Mouse (Mus musculus) MN1 (cell line): ENCODE measurements around the gene Hist1h3i.
"Not testable (repeated sequence)": the region's sequence is repeated elsewhere in the genome, so short reads cannot be mapped to it uniquely, and the experiment has no call there.

Source experiments
- DNase-seq: peaks from one replicate; pipeline ENCODE4 v3.0.0-alpha.2; 2016; ENCODE audit warnings: low spot score

The Hist1h3i gene

DNA sequence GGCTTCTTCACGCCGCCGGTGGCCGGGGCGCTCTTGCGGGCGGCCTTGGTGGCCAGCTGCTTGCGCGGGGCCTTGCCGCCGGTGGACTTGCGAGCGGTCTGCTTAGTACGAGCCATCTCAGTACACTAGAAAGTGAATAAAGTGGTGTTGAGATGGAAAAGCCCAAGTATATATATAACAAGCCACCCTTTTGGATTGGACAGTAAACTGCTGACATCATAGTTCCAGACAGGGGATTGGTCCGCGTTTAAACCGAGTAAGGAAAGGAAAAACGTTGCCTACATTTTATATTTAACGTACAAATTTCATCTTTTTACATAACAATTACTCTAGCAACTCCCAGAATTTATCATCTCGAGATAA is at the start of gene Hist1h3i:
Gene Hist1h3i (minus strand): TSS at position 116 of the 363 bp plus-strand sequence.
- DNase-seq, result peak; percentile 88

DNA sequence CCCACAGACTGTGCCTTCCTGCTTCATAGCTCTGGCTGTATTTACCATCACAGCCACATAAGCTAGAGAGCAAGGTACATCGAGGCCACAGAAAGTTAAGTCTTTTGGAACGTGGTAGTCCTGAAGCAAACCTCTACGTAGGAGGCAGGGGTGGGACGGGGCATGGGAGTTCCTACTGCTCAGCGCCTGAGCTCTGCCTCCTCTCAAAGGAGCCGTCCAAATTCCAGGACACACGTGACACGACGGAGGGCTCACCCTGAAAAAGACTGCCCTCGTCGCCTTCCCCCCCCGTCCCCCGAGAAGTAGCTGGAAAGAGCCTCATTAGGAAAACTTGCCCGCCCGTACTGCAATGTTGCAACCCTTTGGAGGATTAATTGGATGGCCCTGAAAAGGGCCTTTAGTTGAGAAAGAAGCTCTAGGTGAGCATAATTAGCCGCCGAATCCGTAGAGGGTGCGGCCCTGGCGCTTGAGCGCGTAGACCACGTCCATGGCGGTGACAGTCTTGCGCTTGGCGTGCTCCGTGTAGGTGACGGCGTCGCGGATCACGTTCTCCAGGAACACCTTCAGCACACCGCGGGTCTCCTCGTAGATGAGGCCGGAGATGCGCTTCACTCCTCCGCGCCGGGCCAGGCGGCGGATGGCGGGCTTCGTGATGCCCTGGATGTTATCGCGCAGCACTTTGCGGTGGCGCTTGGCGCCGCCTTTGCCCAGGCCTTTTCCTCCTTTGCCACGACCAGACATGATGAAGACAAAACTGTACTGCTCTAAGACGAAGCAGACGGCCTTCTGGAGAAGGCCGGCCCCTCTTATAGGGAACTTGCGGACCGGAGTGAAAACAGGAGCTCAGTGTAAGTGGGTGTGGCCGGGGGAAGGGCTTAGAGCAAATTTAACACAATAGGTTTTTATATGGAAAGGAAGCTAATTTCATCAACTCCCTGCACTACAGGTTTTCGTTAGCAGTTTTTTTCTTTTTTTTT is 48.5 kb upstream of the Hist1h3i start, which contains the start of gene Hist1h4n:
Gene Hist1h4n (minus strand): TSS at position 779 of the 977 bp plus-strand sequence.
- DNase-seq, result not testable (repeated sequence)

DNA sequence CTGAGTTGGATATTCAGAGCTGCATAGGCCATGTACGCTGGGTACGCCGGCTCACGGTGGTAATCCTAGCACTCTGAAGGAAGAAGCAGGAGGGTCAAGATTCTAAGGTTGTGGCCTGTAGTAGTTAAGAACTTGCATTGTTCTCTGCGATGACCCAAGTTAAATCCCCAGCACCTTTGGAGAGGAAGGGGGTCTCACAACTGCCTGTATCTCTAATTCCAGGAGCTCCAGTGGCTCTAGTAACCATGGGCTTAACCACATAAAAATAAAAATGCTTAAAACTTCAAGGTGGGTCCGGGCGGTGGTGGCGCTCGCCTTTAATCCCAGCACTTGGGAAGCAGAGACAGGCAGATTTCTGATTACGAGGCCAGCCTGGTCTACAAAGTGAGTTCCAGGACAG is 47.2 kb upstream of the Hist1h3i start:
- DNase-seq, result peak; percentile 5

DNA sequence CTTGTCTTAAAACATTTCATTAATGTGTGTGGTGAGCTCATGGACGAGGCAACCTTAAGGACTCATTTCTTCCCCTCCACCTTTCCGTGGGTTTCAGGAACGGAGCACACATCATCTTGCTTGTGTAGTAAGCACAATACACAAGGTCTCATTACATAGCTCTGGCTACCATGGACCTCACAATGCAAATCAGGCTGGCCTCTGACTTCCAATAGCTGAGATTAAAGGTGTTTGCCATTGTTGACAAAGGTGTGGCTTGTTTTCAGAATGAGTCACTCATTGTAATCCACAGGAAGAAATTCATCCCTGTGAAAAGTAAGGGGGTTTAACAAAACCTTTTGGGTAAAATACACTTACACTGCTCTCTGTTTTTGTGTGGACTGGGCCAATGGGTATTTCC is 45.3 kb upstream of the Hist1h3i start:
- peak; percentile 5 for DNase-seq

DNA sequence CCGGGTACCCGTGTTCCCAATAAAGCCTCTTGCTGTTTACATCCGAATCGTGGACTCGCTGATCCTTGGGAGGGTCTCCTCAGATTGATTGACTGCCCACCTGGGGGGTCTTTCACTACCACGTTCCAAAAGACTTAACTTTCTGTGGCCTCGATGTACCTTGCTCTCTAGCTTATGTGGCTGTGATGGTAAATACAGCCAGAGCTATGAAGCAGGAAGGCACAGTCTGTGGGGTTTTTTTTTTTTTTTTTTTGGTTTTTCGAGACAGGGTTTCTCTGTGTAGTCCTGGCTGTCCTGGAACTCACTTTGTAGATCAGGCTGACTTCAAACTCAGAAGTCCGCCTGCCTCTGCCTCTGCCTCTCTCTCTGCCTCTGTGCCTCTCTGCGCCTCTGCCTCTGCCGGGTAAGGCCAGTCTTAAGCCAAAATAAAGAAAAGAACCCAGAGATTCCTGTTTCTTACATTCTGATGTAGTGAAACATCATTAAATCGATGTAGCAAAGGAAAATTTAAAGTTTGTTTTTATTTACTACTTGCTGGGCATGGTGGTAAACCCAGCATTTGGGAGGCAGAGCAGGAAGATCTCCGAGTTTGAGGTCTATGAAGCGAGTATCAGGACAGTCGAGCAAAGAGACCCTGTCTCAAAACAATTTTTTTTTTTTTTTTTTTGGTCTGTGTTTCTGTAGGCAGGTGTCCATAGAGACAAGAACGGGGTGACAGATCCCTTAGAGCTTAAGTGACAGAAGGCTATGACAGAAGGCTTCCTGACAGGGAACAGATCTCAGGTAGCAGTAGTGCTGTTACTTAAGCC is 37.1 kb upstream of the Hist1h3i start:
- DNase-seq, result not testable (repeated sequence)

DNA sequence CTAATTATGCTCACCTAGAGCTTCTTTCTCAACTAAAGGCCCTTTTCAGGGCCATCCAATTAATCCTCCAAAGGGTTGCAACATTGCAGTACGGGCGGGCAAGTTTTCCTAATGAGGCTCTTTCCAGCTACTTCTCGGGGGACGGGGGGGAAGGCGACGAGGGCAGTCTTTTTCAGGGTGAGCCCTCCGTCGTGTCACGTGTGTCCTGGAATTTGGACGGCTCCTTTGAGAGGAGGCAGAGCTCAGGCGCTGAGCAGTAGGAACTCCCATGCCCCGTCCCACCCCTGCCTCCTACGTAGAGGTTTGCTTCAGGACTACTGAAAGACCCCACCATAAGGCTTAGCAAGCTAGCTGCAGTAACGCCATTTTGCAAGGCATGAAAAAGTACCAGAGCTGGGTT is 28.9 kb upstream of the Hist1h3i start:
- DNase-seq, result not testable (repeated sequence)

DNA sequence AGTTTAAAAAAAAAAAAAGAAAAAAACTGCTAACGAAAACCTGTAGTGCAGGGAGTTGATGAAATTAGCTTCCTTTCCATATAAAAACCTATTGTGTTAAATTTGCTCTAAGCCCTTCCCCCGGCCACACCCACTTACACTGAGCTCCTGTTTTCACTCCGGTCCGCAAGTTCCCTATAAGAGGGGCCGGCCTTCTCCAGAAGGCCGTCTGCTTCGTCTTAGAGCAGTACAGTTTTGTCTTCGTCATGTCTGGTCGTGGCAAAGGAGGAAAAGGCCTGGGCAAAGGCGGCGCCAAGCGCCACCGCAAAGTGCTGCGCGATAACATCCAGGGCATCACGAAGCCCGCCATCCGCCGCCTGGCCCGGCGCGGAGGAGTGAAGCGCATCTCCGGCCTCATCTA is 28.4 kb upstream of the Hist1h3i start, which contains the start of gene Hist1h4m:
Gene Hist1h4m (plus strand): TSS at position 208 of the 400 bp plus-strand sequence.
- DNase-seq, result not testable (repeated sequence)

DNA sequence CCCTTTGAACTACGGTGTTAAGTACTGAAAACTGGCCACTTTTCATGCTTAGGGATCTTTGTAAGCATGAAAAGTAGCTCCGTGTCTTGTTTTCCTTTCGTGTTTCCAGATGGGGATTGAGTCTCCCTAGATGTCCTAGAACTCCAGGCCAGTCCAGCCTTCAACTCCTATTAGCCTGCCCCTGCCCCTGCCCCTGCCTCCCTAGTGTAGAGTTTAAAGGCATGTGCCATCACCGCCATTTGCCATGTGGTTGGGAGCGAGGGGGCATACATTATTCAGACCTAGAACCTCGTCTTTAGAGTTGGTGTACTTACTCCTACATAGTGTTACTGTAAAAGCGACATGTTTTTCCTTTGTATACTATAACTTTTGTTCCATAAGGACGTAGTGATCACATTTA is 27.9 kb upstream of the Hist1h3i start:
- not testable (repeated sequence) for DNase-seq

DNA sequence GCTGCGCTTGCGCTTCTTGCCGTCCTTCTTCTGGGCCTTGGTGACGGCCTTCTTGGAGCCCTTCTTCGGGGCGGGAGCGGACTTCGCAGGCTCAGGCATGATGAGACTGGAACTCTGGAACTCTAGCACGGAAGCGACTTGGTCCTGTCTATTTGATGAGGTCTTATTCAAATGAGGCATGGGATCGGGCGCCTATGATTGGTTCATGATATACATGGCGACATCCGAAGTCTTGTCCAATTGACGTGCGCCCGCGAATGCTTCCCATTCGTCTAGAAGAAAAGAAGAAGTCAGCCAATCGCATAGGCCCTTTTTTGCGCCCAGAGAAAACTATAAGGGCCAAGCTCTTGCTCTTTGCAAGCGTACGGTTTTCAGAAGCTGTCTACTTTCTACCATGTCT is 26.9 kb upstream of the Hist1h3i start, which contains the start of the genes Hist1h2bq and Hist1h2ao:
Gene Hist1h2bq (minus strand): TSS at position 125 of the 400 bp plus-strand sequence.
Gene Hist1h2ao (plus strand): TSS at position 393 of the 400 bp plus-strand sequence.
- not testable (repeated sequence) for DNase-seq

DNA sequence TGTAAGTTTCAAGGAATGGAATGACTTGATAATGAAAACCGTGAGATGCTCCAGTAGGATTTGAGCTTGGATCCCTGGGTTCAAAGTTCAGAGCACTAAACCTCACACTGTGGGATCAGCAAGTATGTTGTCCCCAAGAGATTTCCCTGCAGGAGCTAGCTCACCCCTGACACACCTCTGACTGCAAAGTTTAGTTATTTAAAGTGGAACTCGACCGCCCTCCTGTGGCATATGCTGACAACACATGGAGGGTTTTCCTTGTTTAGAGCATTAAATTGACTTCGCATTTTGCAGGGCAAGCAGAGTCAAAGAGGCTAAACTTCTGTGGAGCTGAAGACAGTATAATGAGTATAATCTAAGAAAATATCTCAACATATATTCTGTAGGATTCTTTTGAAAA is 19.9 kb upstream of the Hist1h3i start:
- not testable (repeated sequence) for DNase-seq

DNA sequence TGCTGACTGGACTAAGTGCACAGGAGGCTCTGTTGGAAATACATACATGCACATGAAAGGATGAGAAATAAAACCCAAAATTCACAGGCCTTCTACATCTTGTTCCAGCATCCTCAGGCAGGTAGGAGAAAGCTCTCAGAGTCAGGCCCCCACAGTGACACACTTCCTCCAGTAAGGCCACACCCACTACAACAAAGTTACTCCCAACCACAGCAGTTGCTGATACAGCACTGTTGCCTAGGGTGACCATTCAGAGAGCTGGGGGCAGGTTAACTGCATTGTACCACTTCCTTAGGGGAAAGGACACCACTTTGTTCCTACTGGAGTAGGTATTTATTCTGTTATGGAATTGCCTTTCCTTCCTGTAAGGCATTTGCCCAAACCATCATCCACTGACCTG is 14.0 kb upstream of the Hist1h3i start:
- not testable (repeated sequence) for DNase-seq

DNA sequence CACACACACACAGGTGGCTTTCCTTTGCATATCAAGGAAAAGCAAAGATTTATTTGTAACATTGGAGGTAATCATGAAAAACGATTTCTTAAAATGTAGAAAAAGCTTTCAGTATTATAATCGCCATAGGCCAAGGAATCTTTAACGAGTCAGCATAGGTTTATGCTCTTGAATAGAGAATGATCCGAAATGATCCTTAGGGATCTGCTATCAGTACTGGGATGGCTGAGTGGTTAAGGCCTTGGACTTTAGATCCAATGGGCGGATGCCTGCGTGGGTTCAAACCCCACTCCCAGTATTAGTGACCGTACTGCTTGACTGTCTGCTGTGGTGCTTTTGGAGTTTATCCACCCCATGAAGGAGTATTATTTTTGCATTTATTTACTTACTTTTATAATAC is 12.4 kb upstream of the Hist1h3i start:
- DNase-seq, result no peak

DNA sequence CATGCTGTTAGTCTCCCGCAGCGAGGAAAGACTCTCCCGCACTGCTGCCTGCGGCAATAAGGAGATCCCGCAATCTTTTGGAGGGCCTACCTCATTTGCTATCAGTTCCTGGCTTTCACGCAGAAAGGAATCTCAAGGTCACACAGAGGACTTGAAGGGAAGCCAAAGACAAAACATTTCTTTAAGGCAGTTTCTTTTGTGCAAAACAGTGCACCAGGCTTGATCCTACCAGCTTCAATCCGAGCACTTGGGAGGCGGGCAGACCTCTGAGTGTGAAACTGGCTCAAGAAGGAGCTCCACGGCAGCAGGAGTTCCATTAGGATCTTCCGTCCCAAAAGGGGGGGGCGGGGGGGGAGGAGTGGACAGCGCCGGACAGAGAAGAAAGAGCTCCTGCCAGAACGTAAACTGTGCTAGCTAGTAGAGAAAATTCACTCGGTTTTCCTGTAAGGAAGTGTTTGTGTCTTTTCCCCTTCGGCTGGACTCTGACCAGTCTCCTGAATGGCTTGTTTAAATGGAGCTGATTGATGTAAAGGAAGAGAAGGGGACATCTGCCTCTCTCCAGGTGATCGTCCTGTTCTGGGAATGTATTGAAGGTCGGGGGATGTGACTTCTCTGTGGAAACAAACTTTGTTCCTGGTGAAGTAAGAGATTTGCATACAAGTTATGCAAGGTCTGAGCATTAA is 7.6 kb upstream of the Hist1h3i start:
- no peak for DNase-seq

DNA sequence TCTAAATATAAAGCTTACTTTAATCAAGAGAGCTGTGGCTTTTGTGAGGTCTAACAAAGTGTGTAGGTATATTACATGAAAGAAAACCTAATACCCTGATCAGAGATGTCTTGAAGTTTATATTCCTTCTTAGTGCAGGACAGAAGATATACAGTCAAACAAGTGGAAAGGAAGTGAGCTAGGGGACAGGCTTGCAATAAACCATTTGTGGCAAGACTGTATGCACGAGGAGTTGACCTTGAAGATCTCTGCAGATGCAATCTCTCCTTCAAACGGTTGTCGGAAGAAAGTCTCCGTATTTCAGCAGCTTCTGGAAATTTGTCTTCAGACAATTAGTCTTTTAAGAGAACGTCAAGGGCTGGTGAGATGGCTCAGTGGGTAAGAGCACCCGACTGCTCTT is 6.8 kb upstream of the Hist1h3i start:
- no peak for DNase-seq

DNA sequence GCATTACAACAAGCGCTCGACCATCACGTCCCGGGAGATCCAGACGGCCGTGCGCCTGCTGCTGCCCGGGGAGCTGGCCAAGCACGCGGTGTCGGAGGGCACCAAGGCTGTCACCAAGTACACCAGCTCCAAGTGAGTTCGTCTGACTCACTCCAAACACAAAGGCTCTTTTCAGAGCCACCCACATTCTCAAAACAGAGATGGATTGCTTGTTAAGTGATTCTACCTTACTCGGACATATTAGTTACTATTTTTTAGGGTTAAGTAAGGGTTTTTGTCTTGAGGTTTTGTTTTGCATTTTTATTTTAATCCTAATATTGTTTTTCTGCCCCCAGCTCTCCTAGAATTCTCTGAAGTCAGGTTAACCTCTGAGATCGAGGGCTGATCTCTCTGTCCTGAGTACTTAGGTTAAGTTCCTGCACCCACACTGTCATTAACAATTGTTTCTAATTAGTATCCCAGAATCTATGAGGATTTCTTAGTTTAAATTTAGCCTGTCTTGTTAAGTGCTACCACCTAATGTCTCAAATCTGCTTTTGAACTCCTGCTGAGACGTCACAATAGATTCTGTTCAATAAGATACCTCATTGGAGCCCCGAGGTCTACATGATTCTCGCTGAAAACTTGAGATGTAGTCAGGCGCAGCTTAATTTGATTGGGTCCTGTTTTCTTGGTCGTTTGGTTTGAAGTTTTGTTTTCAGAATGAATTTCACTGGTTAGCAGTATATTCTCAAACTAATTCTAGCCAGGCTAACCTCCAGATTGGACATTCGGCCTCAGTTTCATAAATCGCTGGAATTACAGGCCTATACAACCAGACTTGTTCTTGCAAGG is 4.8 kb upstream of the Hist1h3i start:
- DNase-seq, result peak; percentile 34

DNA sequence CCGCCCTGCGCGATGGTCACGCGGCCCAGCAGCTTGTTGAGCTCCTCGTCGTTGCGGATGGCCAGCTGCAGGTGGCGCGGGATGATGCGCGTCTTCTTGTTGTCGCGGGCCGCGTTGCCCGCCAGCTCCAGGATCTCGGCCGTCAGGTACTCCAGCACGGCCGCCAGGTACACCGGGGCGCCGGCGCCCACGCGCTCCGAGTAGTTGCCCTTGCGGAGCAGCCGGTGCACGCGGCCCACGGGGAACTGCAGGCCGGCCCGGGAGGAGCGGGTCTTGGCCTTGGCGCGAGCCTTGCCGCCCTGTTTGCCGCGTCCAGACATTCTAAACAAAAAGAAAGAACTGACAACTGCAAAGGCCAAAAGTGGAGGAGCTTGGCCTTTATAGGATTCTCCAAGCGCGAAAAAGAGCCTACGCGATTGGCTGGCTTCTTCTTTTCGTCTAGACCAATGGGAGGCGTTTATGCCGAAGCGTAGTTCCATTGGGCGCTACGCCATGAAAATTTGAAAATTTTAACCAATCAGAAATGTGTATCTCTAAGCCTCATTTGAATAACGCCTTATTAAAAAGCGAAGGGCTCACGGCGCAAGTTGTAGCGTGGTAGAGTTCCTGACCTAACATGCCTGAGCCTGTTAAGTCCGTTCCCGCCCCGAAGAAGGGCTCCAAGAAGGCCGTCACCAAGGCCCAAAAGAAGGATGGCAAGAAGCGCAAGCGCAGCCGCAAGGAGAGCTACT is 3.9 kb upstream of the Hist1h3i start, which contains the start of the genes Hist1h2an and Hist1h2bp:
Gene Hist1h2an (minus strand): TSS at position 320 of the 731 bp plus-strand sequence.
Gene Hist1h2bp (plus strand): TSS at position 563 of the 731 bp plus-strand sequence.
- peak; percentile 98 for DNase-seq

DNA sequence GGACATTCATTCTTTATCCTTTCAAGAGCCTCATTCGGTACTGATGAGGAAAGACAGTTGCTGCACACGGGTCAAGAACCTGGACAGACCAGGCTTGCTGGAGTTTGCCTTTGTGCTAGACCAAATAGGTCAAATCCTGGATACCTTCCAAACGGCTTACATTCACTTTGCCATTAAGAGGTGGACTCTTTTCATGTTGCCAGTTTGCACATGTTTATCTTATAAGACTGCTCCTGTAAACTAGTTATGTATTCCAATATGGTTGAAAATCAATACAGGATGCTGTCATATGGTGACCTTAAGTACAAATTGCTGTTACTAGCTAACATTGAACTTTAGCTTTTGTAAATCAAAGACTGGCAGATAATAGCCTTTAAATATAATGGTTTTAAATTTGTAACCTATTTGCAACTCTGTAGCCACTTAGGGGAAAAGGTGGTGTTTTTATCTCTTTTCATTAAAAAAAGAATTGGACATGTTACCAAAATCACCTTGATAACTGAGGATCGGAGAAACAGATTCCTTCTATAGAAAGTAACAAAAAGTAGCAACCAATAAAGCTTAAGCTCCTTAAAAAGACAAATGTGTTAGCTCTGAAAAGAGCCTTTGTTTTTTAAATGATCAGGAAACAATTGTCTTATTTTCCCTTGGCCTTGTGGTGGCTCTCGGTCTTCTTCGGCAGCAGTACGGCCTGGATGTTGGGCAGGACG is 3.2 kb upstream of the Hist1h3i start:
- DNase-seq, result peak; percentile 55

DNA sequence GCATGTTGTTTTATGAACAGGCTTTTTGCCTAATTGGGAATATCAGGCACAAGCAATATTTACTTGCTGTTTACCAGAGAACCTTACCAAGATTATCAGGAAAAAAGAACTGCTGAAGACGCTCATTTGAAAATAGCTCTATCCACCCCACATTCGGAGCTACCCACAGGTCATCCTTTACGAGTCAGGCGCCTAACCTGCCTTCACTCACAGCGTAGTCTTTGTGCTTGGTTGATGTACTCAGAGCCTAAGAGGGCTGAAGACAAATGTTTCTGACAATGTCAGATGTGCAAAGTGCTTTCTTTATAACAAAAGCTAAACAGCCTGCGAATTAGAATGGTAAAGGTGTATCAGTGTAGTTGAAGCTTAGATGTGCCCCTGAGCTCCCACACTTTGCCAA is 1.1 kb upstream of the Hist1h3i start:
- no peak for DNase-seq

DNA sequence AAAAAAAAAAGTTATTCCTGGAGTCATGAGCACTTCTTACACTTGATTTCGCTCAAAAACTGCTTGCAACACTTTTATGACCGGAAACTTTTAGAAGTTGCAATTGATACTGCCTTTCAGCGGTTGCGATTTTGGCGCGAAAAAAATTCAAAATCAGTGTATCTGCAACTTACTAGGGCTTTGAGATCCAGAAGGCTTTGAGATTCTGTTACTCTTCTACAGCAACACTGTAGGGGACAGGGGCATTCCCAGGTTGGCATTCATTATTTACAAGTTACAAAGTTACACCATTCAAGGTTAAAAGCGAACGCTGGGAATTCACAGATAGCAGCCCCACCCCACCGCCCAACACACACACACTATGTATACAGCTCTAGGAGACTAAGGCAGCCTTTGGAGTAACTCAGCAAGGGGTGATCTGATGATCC is 578 bp upstream of the Hist1h3i start:
- no peak for DNase-seq
